Mouse (Mus musculus) CH12.LX (cell line): Measurements from ENCODE around the gene Bmp8a.

ENCODE experiments used
- EP300 ChIP-seq: IDR thresholded peaks from 2 replicates; pipeline ENCODE4 v1.6.1; 2011; ENCODE audit warnings: low read length, improper control_type of control experiment
- POLR2A ChIP-seq: IDR thresholded peaks from 2 replicates; pipeline ENCODE4 v1.6.1; 2011; ENCODE audit warnings: low read depth, mild to moderate bottlenecking, improper control_type of control experiment, low read length
- TBP ChIP-seq: conservative IDR thresholded peaks from 2 replicates; pipeline ENCODE4 v1.6.1; 2011; ENCODE audit warnings: low read depth, low read length, improper control_type of control experiment
- ZNF384 ChIP-seq: IDR thresholded peaks from 2 replicates; pipeline ENCODE4 v1.6.1; 2012; ENCODE audit warnings: low read depth, low read length, improper control_type of control experiment, inconsistent platforms

DNA sequence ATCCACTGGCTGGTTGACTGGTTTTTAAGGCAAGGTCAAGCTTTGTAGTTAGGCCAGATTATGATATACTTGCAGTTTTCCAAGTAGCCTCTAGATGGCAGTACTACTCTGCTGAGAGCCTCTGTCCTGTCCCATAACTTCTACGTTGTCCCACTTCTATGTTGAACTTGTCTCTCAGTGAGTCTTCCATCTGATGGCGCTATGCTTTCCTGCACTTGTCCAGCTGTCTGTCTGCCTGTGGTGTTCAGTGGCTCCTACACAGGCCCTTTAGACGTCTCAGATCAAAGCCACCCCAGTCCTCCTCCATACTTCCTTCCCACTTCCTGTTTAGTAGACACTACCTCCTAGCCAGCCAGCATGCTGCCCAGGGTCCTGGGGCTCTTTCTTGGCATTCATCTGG is 37.3 kb downstream of the Bmp8a start:
- no peak for TF ChIP-seq POLR2A
- no peak for TF ChIP-seq EP300
- TF ChIP-seq TBP: no peak
- TF ChIP-seq ZNF384: no peak
